Mouse (Mus musculus) lung, adult 10 weeks (tissue): ENCODE measurements around the gene 4930412O13Rik. TPM values are rescaled to one million over a fixed set of nuclear protein-coding genes. Genes with fewer than 3 reads are reported as not detected.

Experiments used
- polyA plus RNA-seq: library from polyadenylated mRNA; stranded (reverse); fragments of 350-450 nt; fragmentation: Illumina TruSeq; extraction: RNeasy Lipid Tissue Mini Kit (QIAGEN cat#74804); gene quantifications from one replicate; pipeline ENCODE4 v1.2.3, GENCODE M21; 2014; ENCODE audit warnings: low read depth, low replicate concordance; ENCODE audit not compliant: insufficient read depth

The 4930412O13Rik gene
- not detected for polyA plus RNA-seq

GRCm38 (mm10) chr2:9881051-9881591 is at the start of gene 4930412O13Rik:
Gene 4930412O13Rik, plus strand, starts transcription at chr2:9881252.

DNA sequence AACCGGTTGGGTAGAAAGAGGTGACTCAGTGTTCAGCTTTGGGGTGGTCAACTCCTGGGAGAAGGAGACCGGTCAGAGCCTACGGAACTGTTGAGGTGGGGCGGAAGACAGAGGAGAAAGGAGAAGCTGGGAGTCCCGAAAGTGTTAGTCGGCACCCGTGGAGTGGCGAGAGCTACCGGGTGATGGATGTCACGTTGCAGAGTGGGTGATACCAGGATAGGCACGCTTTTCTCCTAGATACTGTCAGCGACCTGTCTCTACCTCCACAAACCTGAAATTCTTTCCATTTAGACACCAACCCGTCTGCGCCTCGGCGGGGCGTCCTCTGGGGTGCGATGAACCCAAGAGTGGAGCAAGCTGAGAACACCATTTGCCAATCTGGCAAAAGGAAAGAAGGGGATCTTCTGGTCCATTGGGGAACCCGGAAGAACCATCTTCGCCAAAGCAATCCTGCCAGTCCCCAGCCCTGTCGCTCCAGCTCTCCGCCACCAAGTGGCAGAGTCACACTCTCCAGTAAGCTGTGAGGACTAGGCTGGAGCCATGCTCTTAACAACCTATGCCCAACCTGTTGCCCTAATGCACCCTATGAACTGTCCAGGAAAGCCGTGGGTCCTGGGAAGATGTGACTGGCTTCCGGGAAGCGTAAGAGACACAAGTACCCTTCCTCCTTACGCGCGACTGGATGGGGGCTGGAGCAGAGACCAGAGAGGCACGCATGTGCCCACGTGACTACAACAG is 8.0 kb downstream of the 4930412O13Rik start, which contains the start of gene 9230102O04Rik:
Gene 9230102O04Rik (minus strand): TSS at position 628 of the 738 bp plus-strand sequence.

DNA sequence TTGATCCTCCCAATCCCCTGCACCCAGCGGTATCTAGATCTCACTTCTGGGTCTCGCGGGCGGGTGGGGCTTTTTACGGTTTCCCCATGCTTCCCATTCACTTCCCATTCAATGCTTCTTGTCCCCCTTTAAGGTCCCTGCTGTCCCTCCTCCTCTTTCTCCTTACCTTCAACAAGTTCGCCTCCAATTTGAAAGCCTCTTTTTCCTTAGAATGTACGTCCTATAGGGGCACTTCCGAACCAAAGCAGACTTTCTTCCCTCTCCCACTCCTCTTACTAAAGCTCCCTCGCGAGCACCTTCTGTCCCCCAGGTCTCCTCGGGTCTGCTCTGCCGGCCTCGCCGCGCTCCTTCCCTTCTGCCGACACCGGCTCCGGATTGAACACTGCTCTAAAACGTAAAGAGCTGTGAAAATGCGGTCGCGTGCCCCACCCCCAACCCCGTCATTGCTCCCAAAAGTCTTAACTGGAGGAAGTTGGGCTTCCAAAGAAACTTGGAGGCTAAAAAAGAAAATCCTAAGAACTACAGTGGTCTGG is 8.7 kb downstream of the 4930412O13Rik start, which contains the start of gene Gata3:
Gene Gata3 (minus strand): TSS at position 384 of the 533 bp plus-strand sequence.

Other genes with a start within 250 kb of the 4930412O13Rik start
- not detected for gene 9230102O04Rik, start 8.3 kb downstream of the 4930412O13Rik start, polyA plus RNA-seq
- 3.0 TPM for gene Gata3, start 8.8 kb downstream of the 4930412O13Rik start, polyA plus RNA-seq
- gene Taf3, start 167.3 kb downstream of the 4930412O13Rik start, polyA plus RNA-seq: 4.6 TPM
- 244 TPM for gene Atp5c1, start 199.3 kb downstream of the 4930412O13Rik start, polyA plus RNA-seq
- 11.5 TPM for gene Kin, start 199.3 kb downstream of the 4930412O13Rik start, polyA plus RNA-seq